Mouse (Mus musculus): ENCODE results near the gene Cfap43.

- TF ChIP-seq MAFK (IDR thresholded peaks at IDR 0.05; ENCODE audit: insufficient read depth, low read depth, low read length) (no peak), CHD2 (IDR thresholded peaks at IDR 0.05; ENCODE audit: low read depth, low read length) (no peak), ZC3H11A (IDR thresholded peaks at IDR 0.05; ENCODE audit: borderline replicate concordance, low read depth, low read length) (no peak)
Observed at GRCm38 (mm10) chr19:47777847-47778246, 141.2 kb downstream of the Cfap43 start.

All from ES-E14 (cell line).